Mouse (Mus musculus): ENCODE measurements around the gene Zdhhc14.

The Zdhhc14 gene

GRCm38 (mm10) chr17:5475960-5476725 lies 16.2 kb upstream of the Zdhhc14 start:
- peak overlapping the region; percentile 41 for H3K4me3 ChIP-seq (replicated peaks; ENCODE audit: low read length)
- peaks cover 4% of the 10 kb centered on the region; the same call in 1 of the 2 replicates for H3K27me3 ChIP-seq (ENCODE audit: insufficient read depth, low read length)
- TF ChIP-seq CTCF (conservative IDR thresholded peaks at IDR 0.05; ENCODE audit: low read length), result no peak
- TF ChIP-seq POU5F1 (IDR thresholded peaks at IDR 0.05; ENCODE audit: borderline replicate concordance, low read length), result no peak
- TF ChIP-seq NANOG (IDR thresholded peaks at IDR 0.05; ENCODE audit: borderline replicate concordance, low read length), result no peak
- no peaks in the 10 kb centered on the region for H3K9me3 ChIP-seq (ENCODE audit: low read length)
- peaks cover 29% of the 10 kb centered on the region for H3K4me1 ChIP-seq (replicated peaks; ENCODE audit: low read depth, low read length)
- H3K36me3 ChIP-seq (ENCODE audit: insufficient read depth, low read length), result no peaks in the 10 kb centered on the region

GRCm38 (mm10) chr17:5483456-5483855 lies 8.9 kb upstream of the Zdhhc14 start:
- no peak for TF ChIP-seq POU5F1 (IDR thresholded peaks at IDR 0.05; ENCODE audit: borderline replicate concordance, low read length)
- TF ChIP-seq CTCF (conservative IDR thresholded peaks at IDR 0.05; ENCODE audit: low read length), result no peak
- TF ChIP-seq NANOG (IDR thresholded peaks at IDR 0.05; ENCODE audit: borderline replicate concordance, low read length), result no peak
- Histone ChIP-seq H3K9me3 (ENCODE audit: low read length) (no peaks in the 10 kb centered on the region), H3K27me3 (ENCODE audit: insufficient read depth, low read length) (peaks cover 19% of the 10 kb centered on the region), H3K4me3 (replicated peaks; ENCODE audit: low read length) (no peak overlapping the region), H3K36me3 (ENCODE audit: insufficient read depth, low read length) (no peaks in the 10 kb centered on the region), H3K4me1 (replicated peaks; ENCODE audit: low read depth, low read length) (peaks cover 5% of the 10 kb centered on the region)

- Histone ChIP-seq H3K36me3 (ENCODE audit: insufficient read depth, low read length) (no peaks in the 10 kb centered on the region), H3K9me3 (ENCODE audit: low read length) (no peaks in the 10 kb centered on the region), H3K4me3 (replicated peaks; ENCODE audit: low read length) (no peak overlapping the region), H3K4me1 (replicated peaks; ENCODE audit: low read depth, low read length) (peaks cover 3% of the 10 kb centered on the region), H3K27me3 (ENCODE audit: insufficient read depth, low read length) (peaks cover 20% of the 10 kb centered on the region)
- no peak for TF ChIP-seq CTCF (conservative IDR thresholded peaks at IDR 0.05; ENCODE audit: low read length)
- TF ChIP-seq NANOG (IDR thresholded peaks at IDR 0.05; ENCODE audit: borderline replicate concordance, low read length), result no peak
- no peak for TF ChIP-seq POU5F1 (IDR thresholded peaks at IDR 0.05; ENCODE audit: borderline replicate concordance, low read length)
These were observed 7.7 kb upstream of the Zdhhc14 start for GRCm38 (mm10) chr17:5484663-5485062.

GRCm38 (mm10) chr17:5488156-5488555 lies 4.2 kb upstream of the Zdhhc14 start:
- TF ChIP-seq CTCF (conservative IDR thresholded peaks at IDR 0.05; ENCODE audit: low read length) (no peak), POU5F1 (IDR thresholded peaks at IDR 0.05; ENCODE audit: borderline replicate concordance, low read length) (no peak), NANOG (IDR thresholded peaks at IDR 0.05; ENCODE audit: borderline replicate concordance, low read length) (no peak)
- no peaks in the 10 kb centered on the region for H3K9me3 ChIP-seq (ENCODE audit: low read length)
- H3K36me3 ChIP-seq (ENCODE audit: insufficient read depth, low read length), result no peaks in the 10 kb centered on the region
- no peak overlapping the region for H3K4me3 ChIP-seq (replicated peaks; ENCODE audit: low read length)
- H3K27me3 ChIP-seq (ENCODE audit: insufficient read depth, low read length), result peaks cover 21% of the 10 kb centered on the region
- peaks cover 20% of the 10 kb centered on the region for H3K4me1 ChIP-seq (replicated peaks; ENCODE audit: low read depth, low read length)

GRCm38 (mm10) chr17:5490351-5490750 lies 2.0 kb upstream of the Zdhhc14 start:
- no peaks in the 10 kb centered on the region for H3K9me3 ChIP-seq (ENCODE audit: low read length)
- no peak for TF ChIP-seq NANOG (IDR thresholded peaks at IDR 0.05; ENCODE audit: borderline replicate concordance, low read length)
- no peak for TF ChIP-seq POU5F1 (IDR thresholded peaks at IDR 0.05; ENCODE audit: borderline replicate concordance, low read length)
- no peak for TF ChIP-seq CTCF (conservative IDR thresholded peaks at IDR 0.05; ENCODE audit: low read length)
- H3K4me3 ChIP-seq (replicated peaks; ENCODE audit: low read length), result no peak overlapping the region
- peaks cover 42% of the 10 kb centered on the region for H3K27me3 ChIP-seq (ENCODE audit: insufficient read depth, low read length)
- peaks cover 29% of the 10 kb centered on the region for H3K4me1 ChIP-seq (replicated peaks; ENCODE audit: low read depth, low read length)
- H3K36me3 ChIP-seq (ENCODE audit: insufficient read depth, low read length), result no peaks in the 10 kb centered on the region

- TF ChIP-seq CTCF (conservative IDR thresholded peaks at IDR 0.05; ENCODE audit: low read length), result no peak
- no peak for TF ChIP-seq NANOG (IDR thresholded peaks at IDR 0.05; ENCODE audit: borderline replicate concordance, low read length)
- TF ChIP-seq POU5F1 (IDR thresholded peaks at IDR 0.05; ENCODE audit: borderline replicate concordance, low read length), result no peak
- Histone ChIP-seq H3K27me3 (ENCODE audit: insufficient read depth, low read length) (peaks cover 50% of the 10 kb centered on the region), H3K4me3 (replicated peaks; ENCODE audit: low read length) (peak overlapping the region; percentile 91), H3K9me3 (ENCODE audit: low read length) (no peaks in the 10 kb centered on the region), H3K36me3 (ENCODE audit: insufficient read depth, low read length) (no peaks in the 10 kb centered on the region), H3K4me1 (replicated peaks; ENCODE audit: low read depth, low read length) (peaks cover 29% of the 10 kb centered on the region)
These were observed 1.1 kb upstream of the Zdhhc14 start for GRCm38 (mm10) chr17:5491031-5491800.

GRCm38 (mm10) chr17:5492746-5493160 lies 396 bp downstream of the Zdhhc14 start:
- Histone ChIP-seq H3K36me3 (ENCODE audit: insufficient read depth, low read length) (no peaks in the 10 kb centered on the region), H3K4me3 (replicated peaks; ENCODE audit: low read length) (peak overlapping the region; percentile 91), H3K27me3 (ENCODE audit: insufficient read depth, low read length) (peaks cover 60% of the 10 kb centered on the region), H3K4me1 (replicated peaks; ENCODE audit: low read depth, low read length) (peaks cover 29% of the 10 kb centered on the region), H3K9me3 (ENCODE audit: low read length) (no peaks in the 10 kb centered on the region)
- TF ChIP-seq CTCF (conservative IDR thresholded peaks at IDR 0.05; ENCODE audit: low read length) (no peak), POU5F1 (IDR thresholded peaks at IDR 0.05; ENCODE audit: borderline replicate concordance, low read length) (no peak), NANOG (IDR thresholded peaks at IDR 0.05; ENCODE audit: borderline replicate concordance, low read length) (no peak)

- Histone ChIP-seq H3K4me3 (replicated peaks; ENCODE audit: low read length) (peak overlapping the region; percentile 91), H3K27me3 (ENCODE audit: insufficient read depth, low read length) (peaks cover 61% of the 10 kb centered on the region), H3K9me3 (ENCODE audit: low read length) (no peaks in the 10 kb centered on the region), H3K4me1 (replicated peaks; ENCODE audit: low read depth, low read length) (peaks cover 29% of the 10 kb centered on the region), H3K36me3 (ENCODE audit: insufficient read depth, low read length) (no peaks in the 10 kb centered on the region)
- TF ChIP-seq NANOG (IDR thresholded peaks at IDR 0.05; ENCODE audit: borderline replicate concordance, low read length), result no peak
These were observed 909 bp downstream of the Zdhhc14 start for GRCm38 (mm10) chr17:5493161-5493771.

Measured in E14TG2a.4 (cell line).